Mouse (Mus musculus) MEL-GATA-1-ER (cell line): ENCODE data around the gene Snrk.
"Not testable (repeated sequence)": the region's sequence is repeated elsewhere in the genome, so short reads cannot be mapped to it uniquely, and the experiment has no call there.

Experiments
- DNase-seq: peaks from one replicate; pipeline ENCODE4 v3.0.0-alpha.2; 2012; ENCODE audit warnings: low read depth; ENCODE audit errors: extremely low read depth

Gene Snrk

GRCm38 (mm10) chr9:122139236-122139635, 22.2 kb downstream of the Snrk start:
- DNase-seq, result no peak

- DNase-seq, result no peak
Observed at GRCm38 (mm10) chr9:122143219-122143618, 26.2 kb downstream of the Snrk start.

- no peak for DNase-seq
Observed at GRCm38 (mm10) chr9:122144776-122145175, 27.7 kb downstream of the Snrk start.

GRCm38 (mm10) chr9:122145677-122146076, 28.6 kb downstream of the Snrk start:
- no peak for DNase-seq

GRCm38 (mm10) chr9:122146124-122146870, 29.2 kb downstream of the Snrk start:
- no peak for DNase-seq

GRCm38 (mm10) chr9:122148356-122148755, 31.3 kb downstream of the Snrk start:
- no peak for DNase-seq

- DNase-seq, result no peak
Observed at GRCm38 (mm10) chr9:122149997-122150826, 33.1 kb downstream of the Snrk start.

- DNase-seq, result no peak
Observed at GRCm38 (mm10) chr9:122152063-122152462, 35.0 kb downstream of the Snrk start.

GRCm38 (mm10) chr9:122152501-122152900, 35.4 kb downstream of the Snrk start:
- DNase-seq, result no peak

- no peak for DNase-seq
Observed at GRCm38 (mm10) chr9:122153436-122153835, 36.4 kb downstream of the Snrk start.

- no peak for DNase-seq
Observed at GRCm38 (mm10) chr9:122155193-122155592, 38.1 kb downstream of the Snrk start.

- DNase-seq, result no peak
Observed at GRCm38 (mm10) chr9:122156389-122157078, 39.5 kb downstream of the Snrk start.

- no peak for DNase-seq
Observed at GRCm38 (mm10) chr9:122157079-122157441, 40.0 kb downstream of the Snrk start.

- no peak for DNase-seq
Observed at GRCm38 (mm10) chr9:122164535-122164934, 47.5 kb downstream of the Snrk start.

- not testable (repeated sequence) for DNase-seq
Observed at GRCm38 (mm10) chr9:122167719-122168118, 50.7 kb downstream of the Snrk start.

GRCm38 (mm10) chr9:122169901-122170300, 52.8 kb downstream of the Snrk start:
- DNase-seq, result no peak

GRCm38 (mm10) chr9:122172612-122173186, 55.6 kb downstream of the Snrk start:
- no peak for DNase-seq

- DNase-seq, result no peak
Observed at GRCm38 (mm10) chr9:122173405-122174233, 56.6 kb downstream of the Snrk start.

GRCm38 (mm10) chr9:122174723-122175122, 57.7 kb downstream of the Snrk start:
- DNase-seq, result no peak

- DNase-seq, result no peak
Observed at GRCm38 (mm10) chr9:122177256-122178220, 60.5 kb downstream of the Snrk start.
